Mouse (Mus musculus) kidney, embryonic 16.5 days (tissue): Measurements from ENCODE around the gene Ldah. TPM values are rescaled to one million over a fixed set of nuclear protein-coding genes. Genes with fewer than 3 reads are reported as not detected.

Source experiments
- ATAC-seq: fragments of 200-750 bp; cut with Nextera tagmentation; 2 replicates; pipeline ENCODE4 v1.8.0; 2017; ENCODE audit warnings: moderate TSS enrichment; ENCODE audit not compliant: low FRiP score, low TSS enrichment
- H3K27ac ChIP-seq: fragments of 300-500 bp; sonication (generic); 2 replicates; pipeline ENCODE4 v1.5.1; 2014; ENCODE audit warnings: low read length
- H3K27me3 ChIP-seq: fragments of 300-500 bp; sonication (generic); 2 replicates; pipeline ENCODE4 v1.6.1; 2014; ENCODE audit warnings: low read length, control low read depth, mixed read lengths; ENCODE audit not compliant: insufficient read depth
- H3K36me3 ChIP-seq: fragments of 300-500 bp; sonication (generic); 2 replicates; pipeline ENCODE4 v1.6.1; 2014; ENCODE audit warnings: low read length, control low read depth, mixed read lengths; ENCODE audit not compliant: insufficient read depth
- H3K4me1 ChIP-seq: fragments of 300-500 bp; sonication (generic); 2 replicates; pipeline ENCODE4 v1.6.1; 2014; ENCODE audit warnings: low read length, control low read depth, mixed read lengths; ENCODE audit not compliant: insufficient read depth
- H3K4me2 ChIP-seq: fragments of 300-500 bp; sonication (generic); replicated peaks from 2 replicates; pipeline ENCODE4 v1.6.1; 2014; ENCODE audit warnings: low read depth, low read length
- H3K4me3 ChIP-seq: fragments of 300-500 bp; sonication (generic); 2 replicates; pipeline ENCODE4 v1.5.1; 2014; ENCODE audit warnings: mild to moderate bottlenecking, low read length
- H3K9ac ChIP-seq: fragments of 300-500 bp; sonication (generic); replicated peaks from 2 replicates; pipeline ENCODE4 v1.6.1; 2014; ENCODE audit warnings: low read length
- H3K9me3 ChIP-seq: fragments of 300-500 bp; sonication (generic); 2 replicates; pipeline ENCODE4 v1.6.1; 2016; ENCODE audit warnings: low read length, control low read depth
- WGBS: fragments of 180-500 bp; shearing (Covaris S2); extraction: QIAGEN DNeasy Blood & Tissue Kit; methylation state at CpG from one replicate; pipeline ENCODE4 v1.1.7; 2014; 5-methylcytosine and 5-hydroxymethylcytosine counted together
- polyA plus RNA-seq: library from polyadenylated mRNA; unstranded; fragments of >200 nt; fragmentation: Nextera tagmentation; extraction: Ambion mirVana; gene quantifications from 2 replicates; pipeline ENCODE4 v1.2.1, GENCODE M21; 2015

Ldah gene
- polyA plus RNA-seq, 1 experiment from 2014 or later = 51.5 TPM

- Histone ChIP-seq H3K36me3 (no peaks in the 10 kb centered on the region), H3K4me3 (no peak overlapping the region), H3K27me3 (peaks cover 58% of the 10 kb centered on the region), H3K4me1 (peaks cover 17% of the 10 kb centered on the region), H3K27ac (no peak overlapping the region), H3K9me3 (no peaks in the 10 kb centered on the region), H3K4me2 (no peak overlapping the region), H3K9ac (no peak overlapping the region)
- peak; percentile 33 for ATAC-seq
- 5% methylated on average over 5 of the region's 5 CpGs for WGBS
These were observed 98.5 kb downstream of the Ldah start for GRCm38 (mm10) chr12:8306432-8306831.

GRCm38 (mm10) chr12:8306910-8307309, 99.0 kb downstream of the Ldah start:
- Histone ChIP-seq H3K4me3 (no peak overlapping the region), H3K36me3 (no peaks in the 10 kb centered on the region), H3K9ac (no peak overlapping the region), H3K9me3 (no peaks in the 10 kb centered on the region), H3K4me1 (peaks cover 12% of the 10 kb centered on the region), H3K27me3 (peaks cover 56% of the 10 kb centered on the region), H3K4me2 (no peak overlapping the region), H3K27ac (no peak overlapping the region)
- 63% methylated on average over 1 of the region's 1 CpGs for WGBS
- no peak for ATAC-seq

DNA sequence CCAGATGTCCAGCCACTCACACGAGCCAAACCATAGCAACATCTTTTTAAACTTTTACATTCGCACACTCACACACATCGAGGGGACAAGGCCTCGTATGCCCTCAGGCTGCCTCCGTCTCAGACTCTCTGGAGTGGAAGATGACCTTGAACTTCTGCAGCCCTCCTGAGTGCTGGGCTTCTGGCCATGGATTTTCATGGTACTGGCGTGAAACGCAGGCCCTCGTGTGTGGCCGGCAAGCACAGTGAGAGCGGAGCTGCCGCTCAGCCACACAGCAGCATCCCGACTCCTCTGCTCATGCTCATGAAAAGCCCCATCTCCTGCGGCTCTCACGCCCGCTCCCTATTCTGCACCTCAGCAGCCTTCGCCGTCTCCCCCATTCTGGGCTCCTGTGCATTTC, 103.1 kb downstream of the Ldah start:
- Histone ChIP-seq H3K4me3 (no peak overlapping the region), H3K9me3 (no peaks in the 10 kb centered on the region), H3K9ac (no peak overlapping the region), H3K27me3 (peaks cover 19% of the 10 kb centered on the region), H3K36me3 (no peaks in the 10 kb centered on the region), H3K27ac (no peak overlapping the region), H3K4me2 (peak overlapping the region; percentile 40), H3K4me1 (peaks cover 18% of the 10 kb centered on the region)
- WGBS = 33% methylated on average over 17 of the region's 17 CpGs
- no peak for ATAC-seq

DNA sequence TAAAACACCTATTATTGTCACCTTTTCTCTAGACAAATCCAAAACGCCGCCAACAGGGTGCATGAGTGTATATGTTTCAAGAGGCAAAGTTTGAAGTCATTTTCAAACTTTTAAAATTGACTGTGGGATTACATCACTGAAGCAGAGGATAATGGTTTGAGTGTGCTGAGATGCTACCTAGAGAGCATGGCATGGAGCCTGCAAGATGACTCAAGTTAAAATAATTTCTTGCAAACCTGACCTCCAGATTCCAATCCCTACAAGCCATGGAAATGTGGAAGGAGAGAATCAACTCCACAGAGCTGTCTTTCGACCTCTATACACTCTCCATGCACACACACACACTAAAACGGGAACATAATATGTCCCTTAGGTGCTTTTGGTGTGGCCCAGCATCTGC, 104.4 kb downstream of the Ldah start:
- Histone ChIP-seq H3K36me3 (no peaks in the 10 kb centered on the region), H3K27ac (no peak overlapping the region), H3K4me1 (peaks cover 13% of the 10 kb centered on the region), H3K27me3 (peaks cover 17% of the 10 kb centered on the region; the same call in 1 of the 2 replicates), H3K4me2 (no peak overlapping the region), H3K9ac (no peak overlapping the region), H3K9me3 (no peaks in the 10 kb centered on the region), H3K4me3 (no peak overlapping the region)
- no peak for ATAC-seq
- 83% methylated on average over 4 of the region's 4 CpGs for WGBS

- peak within 1 kb of the TSS; percentile 80 for H3K4me3 ChIP-seq
- H3K9ac ChIP-seq = peak within 1 kb of the TSS; percentile 84
- under 1% methylated on average over 38 of the region's 38 CpGs for WGBS
- peak; percentile 85 for ATAC-seq
- H3K4me2 ChIP-seq = peak within 1 kb of the TSS; percentile 96
- peaks cover 7% of the 10 kb centered on the region for H3K36me3 ChIP-seq
- no peaks in the 10 kb centered on the region for H3K9me3 ChIP-seq
- H3K27ac ChIP-seq = no peak within 1 kb of the TSS
- H3K27me3 ChIP-seq = peaks cover 13% of the 10 kb centered on the region; the same call in 1 of the 2 replicates
- peaks cover 13% of the 10 kb centered on the region for H3K4me1 ChIP-seq
These were observed 105.4 kb downstream of the Ldah start, which contains the start of gene Hs1bp3 for GRCm38 (mm10) chr12:8313270-8313771. Hs1bp3 (plus strand) TSS chr12:8313432.

DNA sequence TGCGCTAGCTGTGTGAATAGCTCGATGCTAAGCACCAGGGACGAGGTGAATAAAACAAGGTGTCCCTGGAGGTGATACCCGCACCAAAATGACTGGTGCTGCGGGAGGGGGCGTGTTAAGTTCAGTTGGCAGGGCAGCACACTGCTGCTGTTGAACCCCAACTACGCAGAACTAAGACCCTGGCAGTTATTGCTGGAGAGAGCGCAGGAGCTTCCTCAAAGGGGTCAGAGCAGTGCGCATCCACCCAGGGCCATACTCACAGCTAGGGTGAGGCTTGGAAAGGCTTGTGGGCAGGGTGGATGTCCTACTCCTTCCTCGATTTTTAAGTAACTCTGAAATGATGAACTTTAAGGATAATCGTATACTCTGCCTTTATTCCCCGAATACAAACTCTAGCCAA, 105.9 kb downstream of the Ldah start:
- H3K36me3 ChIP-seq = peaks cover 9% of the 10 kb centered on the region
- H3K9me3 ChIP-seq = no peaks in the 10 kb centered on the region
- peaks cover 13% of the 10 kb centered on the region for H3K4me1 ChIP-seq
- H3K4me2 ChIP-seq = peak overlapping the region; percentile 96
- H3K27ac ChIP-seq = no peak overlapping the region
- peak overlapping the region; percentile 84 for H3K9ac ChIP-seq
- peak overlapping the region; percentile 80 for H3K4me3 ChIP-seq
- H3K27me3 ChIP-seq = peaks cover 13% of the 10 kb centered on the region; the same call in 1 of the 2 replicates
- ATAC-seq = peak; percentile 28; the same call in 1 of the 2 replicates
- 21% methylated on average over 12 of the region's 12 CpGs for WGBS

- no peak overlapping the region for H3K4me3 ChIP-seq
- H3K4me1 ChIP-seq = peaks cover 8% of the 10 kb centered on the region
- 0 out of 2 replicates have a peak, but pooled peaks cover 4% of the 10 kb centered on the region for H3K27me3 ChIP-seq
- no peak overlapping the region for H3K27ac ChIP-seq
- peaks cover 13% of the 10 kb centered on the region for H3K36me3 ChIP-seq
- ATAC-seq = no peak
- 93% methylated on average over 5 of the region's 5 CpGs for WGBS
- H3K9ac ChIP-seq = no peak overlapping the region
- H3K9me3 ChIP-seq = no peaks in the 10 kb centered on the region
- H3K4me2 ChIP-seq = no peak overlapping the region
These were observed 108.6 kb downstream of the Ldah start for GRCm38 (mm10) chr12:8316541-8316940.

DNA sequence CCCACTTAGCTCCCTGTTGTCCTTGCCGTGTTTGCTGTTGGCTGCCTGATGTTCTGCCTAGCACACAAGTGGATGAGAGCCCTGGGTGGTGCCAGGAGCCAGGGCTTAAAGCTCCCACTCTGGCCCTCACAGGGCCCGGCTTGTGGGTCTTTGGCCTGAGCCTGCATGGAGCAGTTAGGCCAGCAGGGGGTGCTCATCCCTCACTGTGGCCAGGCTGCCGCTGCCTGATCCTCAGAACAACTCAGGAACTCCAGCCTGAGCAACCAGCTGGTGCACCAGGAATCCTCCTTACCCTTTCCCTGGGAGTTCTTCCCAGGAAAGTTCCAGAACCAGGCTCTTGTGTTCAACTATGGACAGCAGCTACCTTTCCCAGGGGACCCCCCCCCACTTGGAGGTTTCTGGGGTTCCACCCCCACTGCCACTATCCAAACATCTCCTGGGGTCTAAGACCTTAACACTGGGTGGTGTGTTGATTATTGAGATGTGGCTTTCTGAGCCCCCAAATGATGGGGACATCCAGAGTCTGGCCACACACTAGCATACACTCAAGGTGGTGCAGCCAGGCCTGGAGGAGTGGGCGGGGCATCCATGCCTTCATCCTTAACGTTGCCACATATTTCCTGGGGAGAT, 112.3 kb downstream of the Ldah start:
- Histone ChIP-seq H3K27me3 (no peaks in the 10 kb centered on the region), H3K9me3 (no peaks in the 10 kb centered on the region), H3K36me3 (peaks cover 23% of the 10 kb centered on the region), H3K4me3 (no peak overlapping the region), H3K9ac (no peak overlapping the region), H3K4me1 (no peaks in the 10 kb centered on the region), H3K4me2 (no peak overlapping the region), H3K27ac (no peak overlapping the region)
- 40% methylated on average over 5 of the region's 5 CpGs for WGBS
- peak; percentile 47; the same call in 1 of the 2 replicates for ATAC-seq

DNA sequence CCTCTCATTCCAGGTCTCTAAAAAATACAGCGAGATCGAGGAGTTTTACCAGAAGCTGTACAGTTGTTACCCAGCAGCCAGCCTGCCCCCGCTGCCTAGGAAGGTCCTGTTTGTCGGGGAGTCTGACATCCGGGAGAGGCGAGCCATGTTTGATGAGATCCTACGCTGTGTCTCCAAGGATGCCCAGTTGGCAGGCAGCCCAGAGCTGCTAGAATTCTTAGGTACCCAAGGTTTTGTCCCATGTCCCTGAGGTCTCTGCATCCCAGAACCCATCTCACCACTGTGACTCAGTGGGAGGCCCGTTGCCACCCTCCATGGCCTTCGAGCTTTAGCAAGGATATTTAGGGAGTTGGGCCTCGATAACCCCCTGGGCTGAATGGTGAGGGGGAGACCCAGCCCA, 113.6 kb downstream of the Ldah start:
- Histone ChIP-seq H3K4me1 (no peaks in the 10 kb centered on the region), H3K27me3 (no peaks in the 10 kb centered on the region), H3K9ac (no peak overlapping the region), H3K36me3 (peaks cover 23% of the 10 kb centered on the region), H3K27ac (no peak overlapping the region), H3K4me3 (no peak overlapping the region), H3K4me2 (no peak overlapping the region), H3K9me3 (no peaks in the 10 kb centered on the region)
- no peak for ATAC-seq
- WGBS = 85% methylated on average over 10 of the region's 10 CpGs

DNA sequence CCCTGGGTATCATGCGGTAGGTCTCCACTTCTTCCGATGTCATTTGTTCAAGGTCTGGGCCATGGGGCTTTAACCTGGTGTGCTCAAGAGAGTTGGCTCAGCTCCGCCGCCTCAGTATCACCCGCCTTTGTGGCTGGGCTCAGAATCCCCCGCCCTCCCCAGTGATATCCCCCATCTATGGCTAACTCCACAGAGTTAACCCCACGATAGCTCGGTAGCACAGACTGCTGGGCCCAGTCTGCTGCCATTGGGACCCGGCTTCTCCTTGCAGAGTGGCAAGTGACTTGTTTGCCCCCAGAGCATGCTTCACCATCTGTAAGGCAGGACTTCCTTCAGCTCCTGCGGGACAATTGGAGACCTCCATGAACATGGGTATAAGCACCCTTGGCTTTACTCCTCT, 116.2 kb downstream of the Ldah start:
- no peak for ATAC-seq
- Histone ChIP-seq H3K27me3 (no peaks in the 10 kb centered on the region), H3K9ac (no peak overlapping the region), H3K36me3 (peaks cover 12% of the 10 kb centered on the region; the same call in 1 of the 2 replicates), H3K4me1 (peaks cover 8% of the 10 kb centered on the region; the same call in 1 of the 2 replicates), H3K4me3 (no peak overlapping the region), H3K4me2 (no peak overlapping the region), H3K9me3 (no peaks in the 10 kb centered on the region), H3K27ac (no peak overlapping the region)
- WGBS = 77% methylated on average over 10 of the region's 10 CpGs
